Mouse (Mus musculus): Measurements from ENCODE around the gene Gm13178.

The Gm13178 gene

DNA sequence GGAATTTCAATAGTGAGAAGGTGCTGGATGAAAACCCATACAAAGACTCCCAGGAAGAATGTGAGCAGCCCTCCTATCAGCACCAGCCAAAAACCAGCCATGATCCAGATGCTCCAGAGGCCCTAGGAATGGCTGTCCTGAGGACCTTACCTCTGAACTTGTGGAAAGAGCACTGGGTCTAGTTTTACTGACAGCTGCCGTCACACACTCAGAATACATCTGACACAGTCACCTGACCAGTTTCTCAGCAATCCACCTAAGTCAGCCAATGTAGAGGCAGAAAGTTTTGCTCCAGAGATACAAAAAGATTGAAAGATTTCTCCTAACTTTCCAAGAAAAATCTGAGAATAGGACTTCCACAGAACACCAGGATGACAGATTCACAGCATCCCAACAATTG lies at the start of gene Gm13178:
Gm13178 (minus strand) TSS at position 101 of the 400 bp plus-strand sequence.
- DNase-seq: no peak

DNA sequence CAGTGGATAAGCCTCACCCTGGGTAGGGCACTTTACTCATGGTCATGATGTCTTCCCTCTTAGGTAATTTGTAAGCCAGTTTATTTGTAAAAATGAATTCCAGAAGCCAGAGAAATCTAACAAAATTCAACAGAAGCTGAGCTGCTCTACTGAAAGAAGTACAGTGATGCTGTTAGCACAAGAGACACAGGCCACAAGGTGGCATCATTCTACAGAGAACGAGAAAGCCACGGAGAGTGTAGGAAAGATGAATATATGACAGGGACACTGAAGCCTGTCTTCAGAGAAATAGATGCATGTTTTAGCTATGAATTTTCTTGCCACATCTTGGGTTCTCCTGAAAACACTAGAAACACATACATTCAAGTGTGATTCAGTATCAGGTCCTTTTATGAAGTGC lies 44.5 kb upstream of the Gm13178 start:
- DNase-seq: peak; percentile 56

DNA sequence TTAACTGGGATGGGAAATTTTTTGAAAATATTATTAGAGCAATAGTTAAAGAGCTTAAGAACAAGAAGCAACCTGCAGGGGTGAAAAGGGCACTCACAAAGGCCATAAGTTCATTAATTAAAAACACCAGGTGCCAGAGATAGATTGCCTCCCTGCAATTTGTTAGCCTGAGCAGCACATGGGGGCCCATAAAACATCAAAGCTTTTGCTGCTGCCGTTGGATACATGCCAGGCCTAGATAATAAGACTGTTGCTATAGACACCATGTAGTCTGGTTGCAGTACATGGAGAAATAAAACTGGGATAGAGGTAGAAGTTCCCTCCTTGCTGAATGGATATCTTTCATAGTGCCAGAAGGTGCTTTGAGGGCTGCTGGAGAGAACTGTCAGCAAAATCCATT lies 27.9 kb upstream of the Gm13178 start:
- DNase-seq: no peak

DNA sequence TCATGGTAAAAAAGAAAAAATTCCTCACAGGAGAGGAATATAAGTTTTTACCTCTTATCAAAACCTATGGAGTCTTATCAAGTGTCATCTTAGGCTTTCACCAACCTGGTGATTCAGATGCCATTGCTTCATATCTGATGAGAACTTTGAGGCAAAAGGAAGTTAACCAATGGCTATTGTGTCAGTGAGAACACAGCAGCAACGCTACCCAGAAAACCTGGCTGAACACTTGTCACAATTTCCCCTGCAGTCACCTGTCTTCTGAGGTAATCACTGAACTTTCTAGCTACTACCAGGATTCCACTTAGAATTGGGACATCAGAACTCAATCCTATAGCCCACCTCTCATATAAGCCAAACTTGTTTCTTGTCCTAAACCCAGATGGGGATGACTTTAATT lies 1.5 kb downstream of the Gm13178 start:
- DNase-seq: no peak

DNA sequence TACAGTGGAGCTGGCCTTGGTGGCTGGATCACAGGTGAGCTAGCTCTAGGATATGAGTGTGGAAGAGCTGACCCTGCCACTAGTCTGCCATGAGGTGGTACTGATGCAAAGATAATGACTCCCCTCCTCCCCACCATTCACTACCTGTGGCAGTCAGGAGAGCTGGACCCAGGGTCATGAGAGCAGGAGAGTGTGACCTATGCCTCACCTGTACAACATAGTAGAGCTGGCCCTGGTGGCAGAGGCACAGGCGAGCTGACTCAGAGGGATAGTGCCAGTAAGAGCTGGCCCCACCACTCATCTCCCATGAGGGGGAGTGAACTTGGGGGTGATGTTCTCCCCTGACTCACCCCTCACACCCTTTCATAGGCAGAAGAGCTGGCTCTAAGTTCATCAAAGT lies 2.9 kb downstream of the Gm13178 start:
- DNase-seq: no peak

DNA sequence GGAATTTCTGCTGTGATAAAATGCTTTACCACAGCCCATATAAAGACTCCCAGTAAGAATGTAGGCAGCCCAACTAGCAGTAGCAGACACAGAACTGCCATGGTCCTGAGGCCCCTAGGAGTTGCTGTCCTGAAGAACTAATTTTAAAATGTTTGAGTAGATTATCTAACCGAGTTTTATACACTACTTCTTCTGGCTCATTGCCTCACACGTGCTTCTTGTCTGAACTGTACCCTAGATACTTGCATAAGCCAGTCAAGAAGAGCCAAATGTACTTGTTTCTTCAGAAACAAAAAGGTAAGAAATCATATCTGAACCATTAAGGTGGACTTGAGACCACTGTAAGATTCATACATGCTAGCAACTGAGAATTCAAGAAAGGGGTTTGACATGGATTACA lies 34.9 kb downstream of the Gm13178 start, which contains the start of gene Gm436:
Gm436 (minus strand) TSS at position 101 of the 400 bp plus-strand sequence.
- no peak for DNase-seq
